Mouse (Mus musculus) stomach, postnatal 0 days (tissue): ENCODE results near the gene Marveld1.

ENCODE experiments used
- CTCF ChIP-seq: IDR thresholded peaks from 2 replicates; pipeline ENCODE4 v1.5.1; 2016; ENCODE audit warnings: antibody characterized with exemption, low read depth, mild to moderate bottlenecking, moderate library complexity
- EP300 ChIP-seq: optimal IDR thresholded peaks from 2 replicates; pipeline ENCODE3; 2016; ENCODE audit warnings: antibody characterized with exemption

DNA sequence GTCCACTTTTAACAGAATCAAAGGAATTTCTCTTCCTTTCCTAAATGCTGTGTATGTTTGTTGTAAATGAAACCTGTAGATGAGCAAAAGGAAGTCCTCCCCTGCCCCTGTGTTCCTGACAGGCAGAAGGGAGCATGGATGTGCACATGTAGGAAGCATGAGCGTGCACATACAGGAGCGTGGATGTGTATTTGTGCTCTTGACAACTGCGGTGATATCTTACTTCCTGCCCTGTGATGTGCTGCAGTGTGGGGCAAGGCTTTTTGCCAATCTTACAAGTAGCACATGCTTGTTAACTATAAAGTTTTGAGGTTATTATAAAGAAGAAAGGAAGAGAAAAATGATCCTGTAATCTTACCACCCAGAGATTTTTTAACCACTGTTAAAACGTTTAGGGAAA, 42.5 kb downstream of the Marveld1 start:
- TF ChIP-seq CTCF (no peak), EP300 (no peak)
